Mouse (Mus musculus) lung, postnatal 0 days (tissue): ENCODE data around the gene Dusp10.

Source experiments
- CTCF ChIP-seq: IDR thresholded peaks from 2 replicates; pipeline ENCODE4 v1.5.1; 2016; ENCODE audit warnings: antibody characterized with exemption, mild to moderate bottlenecking
- EP300 ChIP-seq: IDR thresholded peaks from 2 replicates; pipeline ENCODE4 v1.6.1; 2016; ENCODE audit warnings: antibody characterized with exemption, mild to moderate bottlenecking, control low read depth

- no peak for TF ChIP-seq EP300
- TF ChIP-seq CTCF = no peak
Measured at GRCm38 (mm10) chr1:184067704-184068558, 54.8 kb downstream of the Dusp10 start.
